Mouse (Mus musculus) stomach, embryonic 14.5 days (tissue): ENCODE measurements around the gene Traf5. TPM values are rescaled to one million over a fixed set of nuclear protein-coding genes. Genes with fewer than 3 reads are reported as not detected.

Source experiments
- ATAC-seq: fragments of 200-750 bp; cut with Nextera tagmentation; 2 replicates; pipeline ENCODE4 v1.8.0; 2017; ENCODE audit warnings: low read depth, moderate TSS enrichment; ENCODE audit not compliant: insufficient number of reproducible peaks, insufficient read depth, low FRiP score
- H3K27ac ChIP-seq: fragments of 300-500 bp; sonication (generic); 2 replicates; pipeline ENCODE4 v1.5.1; 2014; ENCODE audit warnings: mild to moderate bottlenecking, low read length, moderate library complexity, mixed read lengths
- H3K27me3 ChIP-seq: fragments of 300-500 bp; sonication (generic); 2 replicates; pipeline ENCODE4 v1.6.1; 2014; ENCODE audit warnings: low read length, control low read depth, mixed read lengths; ENCODE audit not compliant: control insufficient read depth, insufficient read depth
- H3K36me3 ChIP-seq: fragments of 300-500 bp; sonication (generic); 2 replicates; pipeline ENCODE4 v1.6.1; 2014; ENCODE audit warnings: mild to moderate bottlenecking, control low read depth, low read length, moderate library complexity, mixed read lengths; ENCODE audit not compliant: control insufficient read depth, insufficient read depth
- H3K4me1 ChIP-seq: fragments of 300-500 bp; sonication (generic); 2 replicates; pipeline ENCODE4 v1.6.1; 2014; ENCODE audit warnings: low read length, control low read depth, mixed read lengths; ENCODE audit not compliant: control insufficient read depth, insufficient read depth
- H3K4me2 ChIP-seq: fragments of 300-500 bp; sonication (generic); replicated peaks from 2 replicates; pipeline ENCODE4 v1.6.1; 2014; ENCODE audit warnings: low read depth, low read length, control low read depth
- H3K4me3 ChIP-seq: fragments of 300-500 bp; sonication (generic); 2 replicates; pipeline ENCODE4 v1.5.1; 2014; ENCODE audit warnings: low read depth, low read length, control low read depth
- H3K9ac ChIP-seq: fragments of 300-500 bp; sonication (generic); replicated peaks from 2 replicates; pipeline ENCODE4 v1.6.1; 2014; ENCODE audit warnings: low read depth, mild to moderate bottlenecking, control low read depth, low read length, moderate library complexity, mixed read lengths
- H3K9me3 ChIP-seq: fragments of 300-500 bp; sonication (generic); 2 replicates; pipeline ENCODE4 v1.6.1; 2016; ENCODE audit warnings: low read depth, low read length, control low read depth; ENCODE audit not compliant: control insufficient read depth
- WGBS: fragments of 180-500 bp; shearing (Covaris S2); extraction: QIAGEN DNeasy Blood & Tissue Kit; methylation state at CpG from one replicate; pipeline ENCODE4 v1.1.7; 2014; 5-methylcytosine and 5-hydroxymethylcytosine counted together
- microRNA-seq: library from miRNA; unstranded; fragments of <30 nt; microRNA quantifications from one replicate; pipeline ENCODE4, GENCODE M21; 2016
- polyA plus RNA-seq: library from polyadenylated mRNA; unstranded; fragments of >200 nt; fragmentation: Nextera tagmentation; extraction: Ambion mirVana; gene quantifications from 2 replicates; pipeline ENCODE4 v1.2.1, GENCODE M21; 2014

Traf5 gene
- polyA plus RNA-seq, 1 experiment from 2014 or later: 28.8 TPM

GRCm38 (mm10) chr1:191950611-191951010, 141.7 kb downstream of the Traf5 start:
- H3K9me3 ChIP-seq: no peaks in the 10 kb centered on the region
- H3K4me1 ChIP-seq: 0 out of 2 replicates have a peak, but pooled peaks cover 4% of the 10 kb centered on the region
- no peak overlapping the region for H3K27ac ChIP-seq
- no peak for ATAC-seq
- WGBS: 61% methylated on average over 2 of the region's 2 CpGs
- no peaks in the 10 kb centered on the region for H3K27me3 ChIP-seq
- no peak overlapping the region for H3K9ac ChIP-seq
- no peak overlapping the region for H3K4me2 ChIP-seq
- no peaks in the 10 kb centered on the region for H3K36me3 ChIP-seq
- H3K4me3 ChIP-seq: no peak overlapping the region

- no peak overlapping the region for H3K27ac ChIP-seq
- no peak overlapping the region for H3K9ac ChIP-seq
- no peaks in the 10 kb centered on the region for H3K27me3 ChIP-seq
- no peaks in the 10 kb centered on the region for H3K9me3 ChIP-seq
- H3K4me3 ChIP-seq: no peak overlapping the region
- H3K4me2 ChIP-seq: no peak overlapping the region
- 0 out of 2 replicates have a peak, but pooled peaks cover 4% of the 10 kb centered on the region for H3K4me1 ChIP-seq
- 83% methylated on average over 8 of the region's 8 CpGs for WGBS
- no peaks in the 10 kb centered on the region for H3K36me3 ChIP-seq
- ATAC-seq: no peak
Observed at GRCm38 (mm10) chr1:191948600-191948999, 143.8 kb downstream of the Traf5 start.

GRCm38 (mm10) chr1:191947796-191948195, 144.6 kb downstream of the Traf5 start:
- Histone ChIP-seq H3K36me3 (no peaks in the 10 kb centered on the region), H3K27me3 (no peaks in the 10 kb centered on the region), H3K9ac (no peak overlapping the region), H3K9me3 (no peaks in the 10 kb centered on the region), H3K27ac (no peak overlapping the region), H3K4me1 (0 out of 2 replicates have a peak, but pooled peaks cover 4% of the 10 kb centered on the region), H3K4me3 (no peak overlapping the region), H3K4me2 (no peak overlapping the region)
- ATAC-seq: no peak
- 73% methylated on average over 8 of the region's 8 CpGs for WGBS

Small RNAs within 50 kb of the gene (microRNA-seq; reads per million reads assigned to microRNA genes)
- gene Mir3473c: not detected

Other genes starting within 250 kb of the Traf5 start
- 1.5 and 1.7 TPM in 2 replicates for gene Slc30a1, start 185.8 kb downstream of the Traf5 start, polyA plus RNA-seq
- gene Rd3, start 115.2 kb downstream of the Traf5 start, polyA plus RNA-seq: 0.28 and 0.41 TPM in 2 replicates
- gene Rcor3, start 45.5 kb upstream of the Traf5 start, polyA plus RNA-seq: 36.3 and 36.8 TPM in 2 replicates
- gene Kcnh1, start 98.2 kb upstream of the Traf5 start, polyA plus RNA-seq: 0.35 and 0.77 TPM in 2 replicates